Mouse (Mus musculus): ENCODE measurements around the gene Angel1. TPM values are rescaled to one million over a fixed set of nuclear protein-coding genes. Genes with fewer than 3 reads are reported as not detected.
A peak's percentile ranks its signal among the peaks of the same experiment; 100 is the strongest.

The Angel1 gene
- 4.9 TPM for polyA plus RNA-seq (2021)

GRCm38 (mm10) chr12:86726120-86726640 lies at the start of gene Angel1:
TSS of gene Angel1 (minus strand) at chr12:86726460.
- no peak for TF ChIP-seq CTCF (IDR thresholded peaks at IDR 0.05)
- ATAC-seq = peak; percentile 95
- in situ Hi-C loops (cut with MboI; ENCODE audit: low pct_unique_long_range_greater_than_20kb) = no loop called here
- peaks cover 3% of the 10 kb centered on the region for H3K27me3 ChIP-seq
- CTCF ChIA-PET = no interaction called here
- peak; percentile 31 for DNase-seq (ENCODE audit: low read depth, low spot score)
- POLR2A ChIA-PET = interaction anchor here (0.6 to 0.7 kb wide), 3 partner anchors 13 to 340 kb away, joined by 3 to 4 read pairs (median 3); no protein-coding TSS in a partner anchor

GRCm38 (mm10) chr12:86775561-86776280 lies 49.5 kb upstream of the Angel1 start:
- in situ Hi-C loops (cut with MboI; ENCODE audit: low pct_unique_long_range_greater_than_20kb) = no loop called here
- ChIA-PET POLR2A (no interaction called here), CTCF (interaction anchor here (1.1 to 1.4 kb wide), 3 partner anchors 14 to 169 kb away, joined by 3 to 4 read pairs (median 4); no protein-coding TSS in a partner anchor)
- ATAC-seq (no peak), DNase-seq (ENCODE audit: low read depth, low spot score) (no peak)
- no peaks in the 10 kb centered on the region for H3K27me3 ChIP-seq
- TF ChIP-seq CTCF (IDR thresholded peaks at IDR 0.05) = no peak

- CTCF ChIA-PET = interaction anchor here (1.1 to 3.4 kb wide), 6 partner anchors 9 to 134 kb away, joined by 3 to 14 read pairs (median 4); no protein-coding TSS in a partner anchor
- in situ Hi-C loops (cut with MboI; ENCODE audit: low pct_unique_long_range_greater_than_20kb) = loop anchor here (5.0 kb wide), 2 partner anchors 135 to 170 kb away; no protein-coding TSS in a partner anchor
- no peak for ATAC-seq
- DNase-seq (ENCODE audit: low read depth, low spot score) = no peak
- no peak for TF ChIP-seq CTCF (IDR thresholded peaks at IDR 0.05)
- POLR2A ChIA-PET = no interaction called here
- H3K27me3 ChIP-seq = no peaks in the 10 kb centered on the region
Observed at GRCm38 (mm10) chr12:86772551-86772950, 46.3 kb upstream of the Angel1 start.

GRCm38 (mm10) chr12:86771823-86772427 lies 45.7 kb upstream of the Angel1 start:
- no peaks in the 10 kb centered on the region for H3K27me3 ChIP-seq
- DNase-seq (ENCODE audit: low read depth, low spot score) (no peak), ATAC-seq (peak; percentile 72)
- peak; percentile 97 for TF ChIP-seq CTCF (IDR thresholded peaks at IDR 0.05)
- ChIA-PET CTCF (interaction anchor here (1.3 to 5.3 kb wide), 5 partner anchors 9 to 152 kb away, joined by 3 to 26 read pairs (median 5); no protein-coding TSS in a partner anchor), POLR2A (no interaction called here)
- in situ Hi-C loops (cut with MboI; ENCODE audit: low pct_unique_long_range_greater_than_20kb) = loop anchor here (5.0 kb wide), 2 partner anchors 135 to 170 kb away; no protein-coding TSS in a partner anchor

- POLR2A ChIA-PET = interaction anchor here (0.7 to 1.4 kb wide), 4 partner anchors 19 to 175 kb away, joined by 3 to 4 read pairs (median 4); no protein-coding TSS in a partner anchor
Observed at GRCm38 (mm10) chr12:86770927-86771326, 44.7 kb upstream of the Angel1 start.

GRCm38 (mm10) chr12:86770261-86770670 lies 44.0 kb upstream of the Angel1 start:
- in situ Hi-C loops (cut with MboI; ENCODE audit: low pct_unique_long_range_greater_than_20kb) = loop anchor here (5.0 kb wide), 2 partner anchors 137 to 172 kb away; no protein-coding TSS in a partner anchor
- POLR2A ChIA-PET = interaction anchor here (1.3 to 1.4 kb wide), 2 partner anchors 20 to 176 kb away, joined by 3 to 4 read pairs; no protein-coding TSS in a partner anchor
- H3K27me3 ChIP-seq = no peaks in the 10 kb centered on the region
- CTCF ChIA-PET = interaction anchor here (0.8 to 5.3 kb wide), 14 partner anchors 9 to 283 kb away, joined by 3 to 26 read pairs (median 4); no protein-coding TSS in a partner anchor
- no peak for TF ChIP-seq CTCF (IDR thresholded peaks at IDR 0.05)
- DNase-seq (ENCODE audit: low read depth, low spot score) (no peak), ATAC-seq (peak; percentile 61)

More at GRCm38 (mm10) chr12:86770927-86771326, 44.7 kb upstream of the Angel1 start:
- in situ Hi-C loops (cut with MboI; ENCODE audit: low pct_unique_long_range_greater_than_20kb) = loop anchor here (5.0 kb wide), 2 partner anchors 136 to 171 kb away; no protein-coding TSS in a partner anchor
- CTCF ChIA-PET = interaction anchor here (1.1 to 5.3 kb wide), 7 partner anchors 19 to 282 kb away, joined by 3 to 26 read pairs (median 10); no protein-coding TSS in a partner anchor
- DNase-seq (ENCODE audit: low read depth, low spot score) (no peak), ATAC-seq (no peak)
- no peaks in the 10 kb centered on the region for H3K27me3 ChIP-seq
- TF ChIP-seq CTCF (IDR thresholded peaks at IDR 0.05) = no peak

GRCm38 (mm10) chr12:86769819-86770218 lies 43.6 kb upstream of the Angel1 start:
- H3K27me3 ChIP-seq = no peaks in the 10 kb centered on the region
- ATAC-seq (no peak), DNase-seq (ENCODE audit: low read depth, low spot score) (no peak)
- ChIA-PET POLR2A (interaction anchor here (1.3 to 1.4 kb wide), 2 partner anchors 21 to 176 kb away, joined by 3 to 4 read pairs; no protein-coding TSS in a partner anchor), CTCF (interaction anchor here (0.8 to 5.3 kb wide), 17 partner anchors 10 to 283 kb away, joined by 3 to 26 read pairs (median 5); no protein-coding TSS in a partner anchor)
- in situ Hi-C loops (cut with MboI; ENCODE audit: low pct_unique_long_range_greater_than_20kb) = loop anchor here (5.0 kb wide), 2 partner anchors 137 to 172 kb away; no protein-coding TSS in a partner anchor
- no peak for TF ChIP-seq CTCF (IDR thresholded peaks at IDR 0.05)

GRCm38 (mm10) chr12:86768986-86769580 lies 42.8 kb upstream of the Angel1 start:
- ChIA-PET CTCF (interaction anchor here (0.8 to 5.3 kb wide), 20 partner anchors 10 to 284 kb away, joined by 3 to 26 read pairs (median 4); no protein-coding TSS in a partner anchor), POLR2A (interaction anchor here (1.4 kb wide), 1 partner anchor 177 kb away, joined by 4 read pairs; no protein-coding TSS in a partner anchor)
- H3K27me3 ChIP-seq = peaks cover 2% of the 10 kb centered on the region
- ATAC-seq (no peak), DNase-seq (ENCODE audit: low read depth, low spot score) (no peak)
- in situ Hi-C loops (cut with MboI; ENCODE audit: low pct_unique_long_range_greater_than_20kb) = no loop called here
- TF ChIP-seq CTCF (IDR thresholded peaks at IDR 0.05) = peak; percentile 80

GRCm38 (mm10) chr12:86767868-86768631 lies 41.8 kb upstream of the Angel1 start:
- CTCF ChIA-PET = interaction anchor here (0.8 to 5.3 kb wide), 14 partner anchors 11 to 285 kb away, joined by 3 to 26 read pairs (median 4); no protein-coding TSS in a partner anchor
- POLR2A ChIA-PET = interaction anchor here (0.5 kb wide), 1 partner anchor 42 kb away, joined by 3 read pairs; no protein-coding TSS in a partner anchor
- TF ChIP-seq CTCF (IDR thresholded peaks at IDR 0.05) = peak; percentile 89
- in situ Hi-C loops (cut with MboI; ENCODE audit: low pct_unique_long_range_greater_than_20kb) = no loop called here
- DNase-seq (ENCODE audit: low read depth, low spot score) (no peak), ATAC-seq (peak; percentile 28)
- peaks cover 8% of the 10 kb centered on the region for H3K27me3 ChIP-seq
